Mouse (Mus musculus) cerebellum, postnatal 36 days (tissue): ENCODE data around the gene Btbd35f15.
"Not testable (repeated sequence)": the region's sequence is repeated elsewhere in the genome, so short reads cannot be mapped to it uniquely, and the experiment has no call there.

ENCODE experiments used
- DNase-seq, 2 experiments: peaks; one replicate each; pipeline ENCODE4 v3.0.0; 2021 to 2022; ENCODE audit warnings: mixed read lengths in 2 of 2

The Btbd35f15 gene

GRCm38 (mm10) chrX:33577214-33577613 is at the start of gene Btbd35f15:
Gene Btbd35f15, minus strand, starts transcription at chrX:33577314.
- not testable (repeated sequence) for DNase-seq
